Mouse (Mus musculus) lung, embryonic 16.5 days (tissue): ENCODE measurements around the gene Prkcz. TPM values are rescaled to one million over a fixed set of nuclear protein-coding genes. Genes with fewer than 3 reads are reported as not detected.

ENCODE experiments used
- polyA plus RNA-seq: library from polyadenylated mRNA; unstranded; fragments of >200 nt; fragmentation: Nextera tagmentation; extraction: Ambion mirVana; gene quantifications from 2 replicates; pipeline ENCODE4 v1.2.1, GENCODE M21; 2015

Gene Prkcz
- polyA plus RNA-seq, 1 experiment from 2014 or later, result 21.1 TPM

Other genes starting within 250 kb of the Prkcz start
- 15.8 and 16.7 TPM in 2 replicates for gene Ski, start 138.8 kb downstream of the Prkcz start, polyA plus RNA-seq
- 78.6 and 79.6 TPM in 2 replicates for gene Faap20, start 111.6 kb downstream of the Prkcz start, polyA plus RNA-seq
- gene Gabrd, start 36.8 kb upstream of the Prkcz start, polyA plus RNA-seq, result 0.08 and 0.16 TPM in 2 replicates
- gene Cfap74, start 47.8 kb upstream of the Prkcz start, polyA plus RNA-seq, result 2.8 and 3.0 TPM in 2 replicates
- gene Tmem52, start 107.8 kb upstream of the Prkcz start, polyA plus RNA-seq, result 0.40 and 0.72 TPM in 2 replicates
- gene Gnb1, start 130.0 kb upstream of the Prkcz start, polyA plus RNA-seq, result 389 and 455 TPM in 2 replicates
- gene Nadk, start 201.0 kb upstream of the Prkcz start, polyA plus RNA-seq, result 71.9 and 76.3 TPM in 2 replicates
- gene Slc35e2, start 240.1 kb upstream of the Prkcz start, polyA plus RNA-seq, result 5.9 and 6.5 TPM in 2 replicates